Mouse (Mus musculus): ENCODE measurements around the gene Gm49380. TPM values are rescaled to one million over a fixed set of nuclear protein-coding genes. Genes with fewer than 3 reads are reported as not detected.
A peak's percentile ranks its signal among the peaks of the same experiment; 100 is the strongest.

Gm49380 gene
- 0.30 and 0.48 TPM in 2 replicates for polyA plus RNA-seq (2015; fragmentation: Nextera tagmentation; extraction: Ambion mirVana)

GRCm38 (mm10) chr9:44113105-44113789 lies at the start of gene Gm49380, which contains the start of gene Rnf26:
Gm49380 (minus strand) TSS chr9:44113500.
Rnf26 (minus strand) TSS chr9:44113517.
- H3K27me3 ChIP-seq = no peaks in the 10 kb centered on the region
- H3K4me1 ChIP-seq = peaks cover 36% of the 10 kb centered on the region
- H3K9ac ChIP-seq = peak within 1 kb of the TSS; percentile 87
- peaks cover 9% of the 10 kb centered on the region; the same call in 1 of the 2 replicates for H3K36me3 ChIP-seq
- H3K4me3 ChIP-seq = peak within 1 kb of the TSS; percentile 76
- peak within 1 kb of the TSS; percentile 65 for H3K4me2 ChIP-seq
- under 1% methylated on average over 46 of the region's 51 CpGs for WGBS
- H3K27ac ChIP-seq = peak within 1 kb of the TSS; percentile 84
- H3K9me3 ChIP-seq = no peaks in the 10 kb centered on the region
- peak; percentile 84 for ATAC-seq (ENCODE audit: insufficient number of reproducible peaks, insufficient read depth, low FRiP score, low TSS enrichment, low read depth)

GRCm38 (mm10) chr9:44159886-44160285 lies 46.6 kb upstream of the Gm49380 start:
- Histone ChIP-seq H3K4me2 (no peak overlapping the region), H3K36me3 (peaks cover 87% of the 10 kb centered on the region), H3K27ac (no peak overlapping the region), H3K4me1 (no peaks in the 10 kb centered on the region), H3K9me3 (no peaks in the 10 kb centered on the region), H3K27me3 (no peaks in the 10 kb centered on the region), H3K4me3 (no peak overlapping the region), H3K9ac (no peak overlapping the region)
- no peak for ATAC-seq (ENCODE audit: insufficient number of reproducible peaks, insufficient read depth, low FRiP score, low TSS enrichment, low read depth)
- 75% methylated on average over 3 of the region's 3 CpGs for WGBS

- Histone ChIP-seq H3K36me3 (peaks cover 73% of the 10 kb centered on the region), H3K4me1 (no peaks in the 10 kb centered on the region)
- WGBS = 59% methylated on average over 3 of the region's 3 CpGs
These were observed 34.0 kb upstream of the Gm49380 start for GRCm38 (mm10) chr9:44147290-44147689.

GRCm38 (mm10) chr9:44144718-44145060 lies 31.4 kb upstream of the Gm49380 start:
- no peak for ATAC-seq (ENCODE audit: insufficient number of reproducible peaks, insufficient read depth, low FRiP score, low TSS enrichment, low read depth)
- Histone ChIP-seq H3K36me3 (peaks cover 70% of the 10 kb centered on the region), H3K4me2 (no peak overlapping the region)

More at GRCm38 (mm10) chr9:44147290-44147689, 34.0 kb upstream of the Gm49380 start:
- Histone ChIP-seq H3K9me3 (no peaks in the 10 kb centered on the region), H3K27me3 (no peaks in the 10 kb centered on the region), H3K4me3 (no peak overlapping the region), H3K9ac (no peak overlapping the region), H3K4me2 (no peak overlapping the region), H3K27ac (no peak overlapping the region)
- no peak for ATAC-seq (ENCODE audit: insufficient number of reproducible peaks, insufficient read depth, low FRiP score, low TSS enrichment, low read depth)

GRCm38 (mm10) chr9:44144023-44144717 lies 30.9 kb upstream of the Gm49380 start:
- no peak overlapping the region for H3K4me3 ChIP-seq
- H3K27me3 ChIP-seq = no peaks in the 10 kb centered on the region
- H3K36me3 ChIP-seq = peaks cover 70% of the 10 kb centered on the region
- WGBS = 34% methylated on average over 7 of the region's 8 CpGs
- H3K9ac ChIP-seq = no peak overlapping the region
- H3K4me1 ChIP-seq = peaks cover 5% of the 10 kb centered on the region; the same call in 1 of the 2 replicates
- no peak overlapping the region for H3K27ac ChIP-seq
- no peaks in the 10 kb centered on the region for H3K9me3 ChIP-seq
- H3K4me2 ChIP-seq = no peak overlapping the region
- no peak for ATAC-seq (ENCODE audit: insufficient number of reproducible peaks, insufficient read depth, low FRiP score, low TSS enrichment, low read depth)

More at GRCm38 (mm10) chr9:44144718-44145060, 31.4 kb upstream of the Gm49380 start:
- Histone ChIP-seq H3K27ac (no peak overlapping the region), H3K4me1 (peaks cover 5% of the 10 kb centered on the region; the same call in 1 of the 2 replicates), H3K4me3 (no peak overlapping the region), H3K9me3 (no peaks in the 10 kb centered on the region), H3K9ac (no peak overlapping the region), H3K27me3 (no peaks in the 10 kb centered on the region)

- H3K4me2 ChIP-seq = no peak overlapping the region
- H3K9me3 ChIP-seq = no peaks in the 10 kb centered on the region
- peaks cover 70% of the 10 kb centered on the region for H3K36me3 ChIP-seq
- H3K27ac ChIP-seq = no peak overlapping the region
- no peak overlapping the region for H3K9ac ChIP-seq
- no peak overlapping the region for H3K4me3 ChIP-seq
- H3K27me3 ChIP-seq = no peaks in the 10 kb centered on the region
- peaks cover 5% of the 10 kb centered on the region; the same call in 1 of the 2 replicates for H3K4me1 ChIP-seq
- no peak for ATAC-seq (ENCODE audit: insufficient number of reproducible peaks, insufficient read depth, low FRiP score, low TSS enrichment, low read depth)
- 81% methylated on average over 5 of the region's 5 CpGs for WGBS
These were observed 30.1 kb upstream of the Gm49380 start for GRCm38 (mm10) chr9:44143421-44143820.

- Histone ChIP-seq H3K4me1 (peaks cover 5% of the 10 kb centered on the region; the same call in 1 of the 2 replicates), H3K9ac (no peak overlapping the region), H3K27ac (no peak overlapping the region), H3K9me3 (no peaks in the 10 kb centered on the region), H3K4me2 (no peak overlapping the region), H3K36me3 (peaks cover 74% of the 10 kb centered on the region), H3K4me3 (no peak overlapping the region), H3K27me3 (no peaks in the 10 kb centered on the region)
- no peak for ATAC-seq (ENCODE audit: insufficient number of reproducible peaks, insufficient read depth, low FRiP score, low TSS enrichment, low read depth)
- 67% methylated on average over 5 of the region's 5 CpGs for WGBS
These were observed 28.7 kb upstream of the Gm49380 start for GRCm38 (mm10) chr9:44141951-44142350.

- Histone ChIP-seq H3K27me3 (peaks cover 25% of the 10 kb centered on the region), H3K4me1 (peaks cover 40% of the 10 kb centered on the region), H3K9me3 (no peaks in the 10 kb centered on the region), H3K4me3 (no peak overlapping the region), H3K27ac (no peak overlapping the region), H3K9ac (no peak overlapping the region), H3K4me2 (no peak overlapping the region), H3K36me3 (peaks cover 44% of the 10 kb centered on the region)
- ATAC-seq (ENCODE audit: insufficient number of reproducible peaks, insufficient read depth, low FRiP score, low TSS enrichment, low read depth) = no peak
- WGBS = 52% methylated on average over 4 of the region's 4 CpGs
These were observed 24.5 kb upstream of the Gm49380 start for GRCm38 (mm10) chr9:44137846-44138245.

GRCm38 (mm10) chr9:44135731-44136411 lies 22.6 kb upstream of the Gm49380 start:
- H3K9me3 ChIP-seq = no peaks in the 10 kb centered on the region
- ATAC-seq (ENCODE audit: insufficient number of reproducible peaks, insufficient read depth, low FRiP score, low TSS enrichment, low read depth) = no peak
- peaks cover 44% of the 10 kb centered on the region for H3K4me1 ChIP-seq
- H3K27ac ChIP-seq = peak overlapping the region; percentile 68
- H3K27me3 ChIP-seq = peaks cover 43% of the 10 kb centered on the region
- H3K4me2 ChIP-seq = peak overlapping the region; percentile 83
- peaks cover 30% of the 10 kb centered on the region for H3K36me3 ChIP-seq
- 43% methylated on average over 7 of the region's 7 CpGs for WGBS
- H3K4me3 ChIP-seq = peak overlapping the region; percentile 67
- H3K9ac ChIP-seq = peak overlapping the region; percentile 77

- peak overlapping the region; percentile 77 for H3K9ac ChIP-seq
- peak overlapping the region; percentile 67 for H3K4me3 ChIP-seq
- peak overlapping the region; percentile 83 for H3K4me2 ChIP-seq
- no peak for ATAC-seq (ENCODE audit: insufficient number of reproducible peaks, insufficient read depth, low FRiP score, low TSS enrichment, low read depth)
- peaks cover 23% of the 10 kb centered on the region for H3K36me3 ChIP-seq
- peaks cover 43% of the 10 kb centered on the region for H3K27me3 ChIP-seq
- peak overlapping the region; percentile 68 for H3K27ac ChIP-seq
- peaks cover 47% of the 10 kb centered on the region for H3K4me1 ChIP-seq
- H3K9me3 ChIP-seq = no peaks in the 10 kb centered on the region
- WGBS = 2% methylated on average over 48 of the region's 49 CpGs
These were observed 21.8 kb upstream of the Gm49380 start for GRCm38 (mm10) chr9:44134851-44135730.

Data from embryonic facial prominence, embryonic 13.5 days (tissue).